Mouse (Mus musculus) liver, embryonic 14.5 days (tissue): ENCODE measurements at regions not wholly inside any gene's neighbourhood (a gene's known extent, or its start where the extent isn't known, plus 50 kb on each side); places are given as distances from the start of the nearest gene placed in this dataset.

Experiments used
- CTCF ChIP-seq: IDR thresholded peaks from 2 replicates; pipeline ENCODE4 v1.5.1; 2016; ENCODE audit warnings: antibody characterized with exemption, low read depth, control low read depth
- EP300 ChIP-seq: IDR thresholded peaks from 2 replicates; pipeline ENCODE4 v1.6.1; 2016; ENCODE audit warnings: antibody characterized with exemption, low read depth

DNA sequence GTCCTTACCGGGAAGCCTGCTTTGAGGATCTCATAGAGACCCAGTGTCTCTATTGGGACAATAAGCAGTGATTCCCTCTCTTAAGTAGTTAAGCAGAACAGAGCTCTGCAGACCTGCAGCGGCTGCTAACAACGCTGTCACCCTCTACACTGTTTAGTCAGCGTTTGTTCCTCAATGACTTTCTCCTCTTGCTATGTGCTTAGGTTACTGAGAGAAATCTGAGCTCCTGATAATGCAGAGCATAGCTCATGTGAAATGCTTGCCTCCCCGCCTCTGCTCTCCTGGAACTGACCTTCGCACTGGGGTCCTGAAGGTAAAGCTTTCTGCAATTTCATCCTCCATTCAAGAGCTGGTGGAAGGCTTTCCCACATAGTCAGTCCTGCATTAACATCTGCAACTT lies 226.6 kb upstream of the Ppargc1a start:
- no peak for TF ChIP-seq CTCF
- TF ChIP-seq EP300, result no peak
